Mouse (Mus musculus): Measurements from ENCODE around the gene Gm10217. TPM values are rescaled to one million over a fixed set of nuclear protein-coding genes. Genes with fewer than 3 reads are reported as not detected.

Gene Gm10217
- not detected in 2 replicates for polyA plus RNA-seq (2012; rRNA removed)

DNA sequence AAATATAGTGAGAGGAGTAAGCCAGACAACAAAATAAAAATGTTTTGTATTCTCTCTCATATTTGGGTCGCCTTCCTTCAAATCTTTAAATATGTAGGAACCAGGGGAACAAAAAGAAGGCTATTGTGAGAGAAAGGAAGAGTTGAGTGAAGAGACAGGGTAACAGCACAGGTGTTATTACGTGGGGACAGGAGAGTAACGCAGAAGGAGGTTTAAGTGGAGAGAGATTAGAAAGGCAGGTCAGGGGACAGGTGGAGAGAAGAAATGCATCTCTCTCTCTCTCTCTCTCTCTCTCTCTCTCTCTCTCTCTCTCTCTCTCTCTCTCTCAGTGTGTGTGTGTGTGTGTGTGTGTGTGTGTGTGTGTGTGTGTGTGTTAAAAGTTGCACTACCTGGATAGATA lies at the start of gene Gm10217:
Gm10217 (plus strand) TSS at position 301 of the 400 bp plus-strand sequence.

Other genes with a start within 250 kb of the Gm10217 start
- 0.07 and 0.09 TPM in 2 replicates for gene Fam155a, start 93.1 kb upstream of the Gm10217 start, polyA plus RNA-seq (2012; rRNA removed)
- gene Lig4, start 113.4 kb downstream of the Gm10217 start, polyA plus RNA-seq (2012; rRNA removed): 0.86 and 0.90 TPM in 2 replicates
- gene Abhd13, start 113.5 kb downstream of the Gm10217 start, polyA plus RNA-seq (2012; rRNA removed): 2.9 and 3.4 TPM in 2 replicates
- gene Tnfsf13b, start 142.2 kb downstream of the Gm10217 start, polyA plus RNA-seq (2012; rRNA removed): 0.03 and 0.15 TPM in 2 replicates